Comparison of ENCODE assay signal across 8 mouse cellular contexts in genomic region chr17:26070136-26070535, GRCm38 (mm10). TPM values are rescaled to one million over a fixed set of nuclear protein-coding genes. Genes with fewer than 3 reads are reported as not detected.
DNase-seq lines count a peak whose midpoint lies in the region; ATAC-seq lines count a peak whose summit lies in the region.

No protein-coding gene starts in this region.

- H3K27ac ChIP-seq in heart, embryonic 13.5 days (replicated peaks), result no peak overlapping the region
- H3K27ac ChIP-seq in hindbrain, embryonic 12.5 days, result no peak overlapping the region
- H3K27ac ChIP-seq in midbrain, embryonic 12.5 days (replicated peaks), result no peak overlapping the region

- H3K4me3 ChIP-seq in heart, embryonic 13.5 days, result peak overlapping the region; percentile 90
- peak overlapping the region; percentile 74 for H3K4me3 ChIP-seq in hindbrain, embryonic 12.5 days
- H3K4me3 ChIP-seq in midbrain, embryonic 12.5 days, result peak overlapping the region; percentile 90

- H3K9ac ChIP-seq in heart, embryonic 13.5 days, result peak overlapping the region; percentile 91
- no peak overlapping the region for H3K9ac ChIP-seq in hindbrain, embryonic 12.5 days
- H3K9ac ChIP-seq in midbrain, embryonic 12.5 days (replicated peaks), result no peak overlapping the region

- H3K4me2 ChIP-seq in heart, embryonic 13.5 days, result peak overlapping the region; percentile 97
- peak overlapping the region; percentile 100 for H3K4me2 ChIP-seq in hindbrain, embryonic 12.5 days (replicated peaks)
- peak overlapping the region; percentile 100 for H3K4me2 ChIP-seq in midbrain, embryonic 12.5 days (replicated peaks)

- no peak for ATAC-seq in heart, embryonic 13.5 days (ENCODE audit: extremely low read depth, insufficient number of reproducible peaks, low FRiP score, low TSS enrichment)
- no peak for ATAC-seq in hindbrain, embryonic 12.5 days (ENCODE audit: low FRiP score)
- no peak for ATAC-seq in midbrain, embryonic 12.5 days (ENCODE audit: low FRiP score, low read depth)

- WGBS in heart, embryonic 13.5 days, result 24% methylated on average over 6 of the region's 6 CpGs
- WGBS in hindbrain, embryonic 12.5 days, result 42% methylated on average over 6 of the region's 6 CpGs
- 45% methylated on average over 6 of the region's 6 CpGs for WGBS in midbrain, embryonic 12.5 days

- peaks cover 24% of the 10 kb centered on the region for H3K27me3 ChIP-seq in heart, embryonic 13.5 days (replicated peaks)
- peaks cover 14% of the 10 kb centered on the region; the same call in 1 of the 2 replicates for H3K27me3 ChIP-seq in hindbrain, embryonic 12.5 days
- peaks cover 19% of the 10 kb centered on the region for H3K27me3 ChIP-seq in midbrain, embryonic 12.5 days

- no peak for DNase-seq in heart, adult 11 months
- peak; percentile 26 for DNase-seq in Muller cell, postnatal 12 days (ENCODE audit: inconsistent ontology term)
- DNase-seq in thymus, postnatal 10 days (ENCODE audit: low spot score in 2 of 2), result no peak
- DNase-seq in adrenal gland, postnatal 14 days, result no peak
- DNase-seq in cerebellum, postnatal 4 days (ENCODE audit: low spot score in 2 of 2), result no peak

- peaks cover 40% of the 10 kb centered on the region for H3K4me1 ChIP-seq in heart, embryonic 13.5 days
- peaks cover 36% of the 10 kb centered on the region for H3K4me1 ChIP-seq in hindbrain, embryonic 12.5 days
- H3K4me1 ChIP-seq in midbrain, embryonic 12.5 days, result peaks cover 38% of the 10 kb centered on the region

- peaks cover 11% of the 10 kb centered on the region for H3K36me3 ChIP-seq in heart, embryonic 13.5 days
- peaks cover 3% of the 10 kb centered on the region; the same call in 1 of the 2 replicates for H3K36me3 ChIP-seq in hindbrain, embryonic 12.5 days
- peaks cover 5% of the 10 kb centered on the region for H3K36me3 ChIP-seq in midbrain, embryonic 12.5 days

- no peaks in the 10 kb centered on the region for H3K9me3 ChIP-seq in heart, embryonic 13.5 days
- H3K9me3 ChIP-seq in hindbrain, embryonic 12.5 days (replicated peaks), result no peaks in the 10 kb centered on the region
- H3K9me3 ChIP-seq in midbrain, embryonic 12.5 days, result no peaks in the 10 kb centered on the region

RNA-seq across cellular contexts. Expression of gene Rab11fip3, which starts 0.8 kb away (rescaled TPM):
- polyA plus RNA-seq in heart, embryonic 13.5 days (2015; fragmentation: Nextera tagmentation; extraction: Ambion mirVana), result 11.0 and 12.3 TPM in 2 replicates
- polyA plus RNA-seq in hindbrain, embryonic 12.5 days (2016; fragmentation: Nextera tagmentation; extraction: Ambion mirVana), result 37.1 and 42.8 TPM in 2 replicates
- polyA plus RNA-seq in midbrain, embryonic 12.5 days (2016; fragmentation: Nextera tagmentation; extraction: Ambion mirVana), result 43.1 and 44.8 TPM in 2 replicates
- total RNA-seq in adrenal gland, postnatal 14 days (2021), result 18.6 and 19.0 TPM in 2 replicates

RNA-seq across cellular contexts. Expression of gene Decr2, which starts 20.0 kb away (rescaled TPM):
- polyA plus RNA-seq in heart, embryonic 13.5 days (2015; fragmentation: Nextera tagmentation; extraction: Ambion mirVana), result 34.4 and 34.6 TPM in 2 replicates
- 33.1 and 33.8 TPM in 2 replicates for polyA plus RNA-seq in hindbrain, embryonic 12.5 days (2016; fragmentation: Nextera tagmentation; extraction: Ambion mirVana)
- 25.1 and 27.7 TPM in 2 replicates for polyA plus RNA-seq in midbrain, embryonic 12.5 days (2016; fragmentation: Nextera tagmentation; extraction: Ambion mirVana)
- 34.2 and 42.3 TPM in 2 replicates for total RNA-seq in adrenal gland, postnatal 14 days (2021)

RNA-seq across cellular contexts. Expression of gene Nme4, which starts 25.3 kb away (rescaled TPM):
- 77.4 and 87.2 TPM in 2 replicates for polyA plus RNA-seq in heart, embryonic 13.5 days (2015; fragmentation: Nextera tagmentation; extraction: Ambion mirVana)
- polyA plus RNA-seq in hindbrain, embryonic 12.5 days (2016; fragmentation: Nextera tagmentation; extraction: Ambion mirVana), result 50.4 and 52.9 TPM in 2 replicates
- polyA plus RNA-seq in midbrain, embryonic 12.5 days (2016; fragmentation: Nextera tagmentation; extraction: Ambion mirVana), result 48.0 and 50.7 TPM in 2 replicates
- total RNA-seq in adrenal gland, postnatal 14 days (2021), result 2.6 and 2.7 TPM in 2 replicates

RNA-seq across cellular contexts. Expression of gene Tmem8, which starts 43.0 kb away (rescaled TPM):
- 0.80 and 0.94 TPM in 2 replicates for polyA plus RNA-seq in heart, embryonic 13.5 days (2015; fragmentation: Nextera tagmentation; extraction: Ambion mirVana)
- 2.9 and 3.0 TPM in 2 replicates for polyA plus RNA-seq in hindbrain, embryonic 12.5 days (2016; fragmentation: Nextera tagmentation; extraction: Ambion mirVana)
- 2.1 and 2.9 TPM in 2 replicates for polyA plus RNA-seq in midbrain, embryonic 12.5 days (2016; fragmentation: Nextera tagmentation; extraction: Ambion mirVana)
- total RNA-seq in adrenal gland, postnatal 14 days (2021), result 5.0 and 5.8 TPM in 2 replicates

RNA-seq across cellular contexts. Expression of gene Mrpl28, which starts 53.2 kb away (rescaled TPM):
- 217 and 237 TPM in 2 replicates for polyA plus RNA-seq in heart, embryonic 13.5 days (2015; fragmentation: Nextera tagmentation; extraction: Ambion mirVana)
- polyA plus RNA-seq in hindbrain, embryonic 12.5 days (2016; fragmentation: Nextera tagmentation; extraction: Ambion mirVana), result 171 and 184 TPM in 2 replicates
- polyA plus RNA-seq in midbrain, embryonic 12.5 days (2016; fragmentation: Nextera tagmentation; extraction: Ambion mirVana), result 194 and 210 TPM in 2 replicates
- 77.5 and 87.3 TPM in 2 replicates for total RNA-seq in adrenal gland, postnatal 14 days (2021)
